Mouse (Mus musculus): ENCODE data around the gene Ncbp3. TPM values are rescaled to one million over a fixed set of nuclear protein-coding genes. Genes with fewer than 3 reads are reported as not detected.
A peak's percentile ranks its signal among the peaks of the same experiment; 100 is the strongest.

Ncbp3 gene
- total RNA-seq, 1 experiment from 2014 or later: 14.4 TPM

GRCm38 (mm10) chr11:73076295-73076694 lies 28.7 kb downstream of the Ncbp3 start:
- no peak for ATAC-seq (replicated peaks in 1 of 2; ENCODE audit: insufficient read depth in 1 of 2, low FRiP score in 2 of 2, low TSS enrichment in 1 of 2, low read depth in 1 of 2, poor library complexity in 2 of 2, severe bottlenecking in 2 of 2)

- no peak for ATAC-seq (replicated peaks in 1 of 2; ENCODE audit: insufficient read depth in 1 of 2, low FRiP score in 2 of 2, low TSS enrichment in 1 of 2, low read depth in 1 of 2, poor library complexity in 2 of 2, severe bottlenecking in 2 of 2)
Measured at GRCm38 (mm10) chr11:73076733-73077132, 29.1 kb downstream of the Ncbp3 start.

DNA sequence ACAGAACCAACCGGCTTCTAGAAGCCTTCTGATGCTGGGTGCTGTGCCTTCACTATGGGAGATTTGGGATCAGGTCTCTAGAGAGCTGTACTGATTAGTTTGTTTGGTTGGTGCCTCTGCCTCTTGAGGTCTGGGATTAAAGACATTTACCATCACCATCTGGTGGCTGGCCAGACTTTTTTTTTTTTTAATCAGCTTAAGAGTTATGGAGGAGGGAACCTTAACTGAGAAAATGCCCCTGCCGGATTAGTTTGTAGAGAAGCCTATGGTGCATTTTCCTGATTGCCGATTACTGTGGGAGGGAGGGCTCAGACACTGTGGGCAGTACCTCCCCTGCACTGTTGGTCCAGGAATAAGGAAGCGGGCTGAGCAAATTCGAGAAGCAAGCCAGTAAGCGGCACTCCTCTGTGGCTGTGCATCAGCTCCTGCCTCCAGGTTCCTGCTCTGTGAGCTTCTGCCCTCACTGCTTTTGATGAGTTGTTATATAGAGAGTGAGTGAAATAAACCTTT lies 29.7 kb downstream of the Ncbp3 start:
- no peak for ATAC-seq (replicated peaks in 1 of 2; ENCODE audit: insufficient read depth in 1 of 2, low FRiP score in 2 of 2, low TSS enrichment in 1 of 2, low read depth in 1 of 2, poor library complexity in 2 of 2, severe bottlenecking in 2 of 2)

DNA sequence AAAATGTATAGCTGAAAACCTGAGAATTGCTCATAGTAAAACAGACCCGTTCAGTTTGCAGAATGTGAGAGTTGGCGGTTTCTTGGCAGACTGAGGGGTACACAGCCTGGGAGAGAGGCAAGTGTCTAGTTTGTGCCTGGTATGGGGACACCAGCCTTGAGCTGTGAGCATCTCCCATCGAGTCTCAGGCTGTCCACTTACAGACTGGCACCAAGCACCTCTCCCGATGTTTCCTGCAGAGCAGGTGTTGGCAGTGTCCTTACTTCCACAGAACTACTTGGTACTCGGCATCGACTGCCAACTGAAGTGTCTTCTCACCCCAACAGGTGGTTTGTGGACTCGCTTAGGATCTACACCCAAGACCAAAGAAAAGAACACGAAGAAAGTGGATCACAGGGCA lies 31.0 kb downstream of the Ncbp3 start:
- ATAC-seq (replicated peaks in 1 of 2; ENCODE audit: insufficient read depth in 1 of 2, low FRiP score in 2 of 2, low TSS enrichment in 1 of 2, low read depth in 1 of 2, poor library complexity in 2 of 2, severe bottlenecking in 2 of 2): no peak

DNA sequence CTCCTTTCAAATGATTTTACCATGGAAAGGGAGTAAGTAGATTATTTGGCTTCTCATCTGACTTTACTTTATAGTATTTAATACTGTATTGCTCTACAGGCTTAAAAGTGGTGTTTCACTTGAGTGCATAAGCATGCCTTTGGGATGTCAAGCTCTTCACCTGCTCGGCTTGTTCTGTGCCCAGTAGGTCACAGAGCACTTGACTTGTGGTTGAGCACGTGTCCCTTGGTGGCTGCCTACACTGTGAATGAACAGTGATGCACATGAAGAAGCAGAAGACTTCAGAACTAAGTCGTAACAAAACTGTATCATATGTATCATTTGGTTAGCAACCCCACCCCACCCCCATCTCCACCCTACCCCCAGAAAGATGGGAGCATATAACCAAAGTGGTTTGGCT lies 32.7 kb downstream of the Ncbp3 start:
- no peak for ATAC-seq (replicated peaks in 1 of 2; ENCODE audit: insufficient read depth in 1 of 2, low FRiP score in 2 of 2, low TSS enrichment in 1 of 2, low read depth in 1 of 2, poor library complexity in 2 of 2, severe bottlenecking in 2 of 2)

DNA sequence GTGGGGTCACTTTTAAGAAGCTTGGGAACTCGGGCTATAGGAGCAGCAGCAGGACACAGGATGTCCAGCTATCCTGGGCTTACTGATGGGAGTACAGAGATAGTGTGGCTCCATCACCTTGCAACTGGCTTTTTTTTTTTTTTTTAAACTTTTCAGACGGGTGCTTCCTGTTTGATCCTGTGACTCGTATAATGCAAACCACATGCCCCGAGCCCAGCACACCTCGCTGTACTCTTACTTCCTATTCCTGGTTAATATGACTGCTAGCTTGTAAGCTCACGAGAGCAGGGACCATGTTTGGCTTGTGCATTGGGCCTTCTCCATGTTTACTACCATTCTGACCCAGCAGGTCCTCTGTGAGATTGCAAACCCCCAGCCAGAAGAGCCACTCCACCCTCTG lies 36.7 kb downstream of the Ncbp3 start:
- peak; percentile 91 to 92 for ATAC-seq (replicated peaks in 1 of 2; ENCODE audit: insufficient read depth in 1 of 2, low FRiP score in 2 of 2, low TSS enrichment in 1 of 2, low read depth in 1 of 2, poor library complexity in 2 of 2, severe bottlenecking in 2 of 2)

GRCm38 (mm10) chr11:73084804-73085231 lies 37.2 kb downstream of the Ncbp3 start:
- ATAC-seq (replicated peaks in 1 of 2; ENCODE audit: insufficient read depth in 1 of 2, low FRiP score in 2 of 2, low TSS enrichment in 1 of 2, low read depth in 1 of 2, poor library complexity in 2 of 2, severe bottlenecking in 2 of 2): no peak

DNA sequence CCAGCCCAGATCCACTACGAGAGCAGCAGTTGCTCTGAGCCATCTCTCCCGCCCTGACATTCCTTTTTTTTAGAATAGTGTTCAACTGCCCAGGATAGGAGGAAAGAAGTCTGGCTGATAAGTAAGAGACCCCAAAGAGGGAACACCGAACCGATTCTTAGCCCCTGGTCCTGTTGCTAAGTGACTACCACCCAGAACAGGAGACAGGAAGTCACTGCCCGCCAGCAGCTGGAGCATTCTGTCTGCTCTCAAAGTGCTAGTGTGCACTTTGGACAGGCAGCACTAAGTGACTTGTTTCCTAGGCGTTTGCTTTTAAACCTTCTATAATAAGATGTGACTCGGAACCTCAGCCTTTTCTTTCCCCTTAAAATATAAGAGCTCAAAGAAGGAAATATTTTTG lies 37.8 kb downstream of the Ncbp3 start:
- 0 out of 4 replicates have a peak, but pooled peaks of 1 of the 2 experiments have one; percentile 30 for ATAC-seq (replicated peaks in 1 of 2; ENCODE audit: insufficient read depth in 1 of 2, low FRiP score in 2 of 2, low TSS enrichment in 1 of 2, low read depth in 1 of 2, poor library complexity in 2 of 2, severe bottlenecking in 2 of 2)

DNA sequence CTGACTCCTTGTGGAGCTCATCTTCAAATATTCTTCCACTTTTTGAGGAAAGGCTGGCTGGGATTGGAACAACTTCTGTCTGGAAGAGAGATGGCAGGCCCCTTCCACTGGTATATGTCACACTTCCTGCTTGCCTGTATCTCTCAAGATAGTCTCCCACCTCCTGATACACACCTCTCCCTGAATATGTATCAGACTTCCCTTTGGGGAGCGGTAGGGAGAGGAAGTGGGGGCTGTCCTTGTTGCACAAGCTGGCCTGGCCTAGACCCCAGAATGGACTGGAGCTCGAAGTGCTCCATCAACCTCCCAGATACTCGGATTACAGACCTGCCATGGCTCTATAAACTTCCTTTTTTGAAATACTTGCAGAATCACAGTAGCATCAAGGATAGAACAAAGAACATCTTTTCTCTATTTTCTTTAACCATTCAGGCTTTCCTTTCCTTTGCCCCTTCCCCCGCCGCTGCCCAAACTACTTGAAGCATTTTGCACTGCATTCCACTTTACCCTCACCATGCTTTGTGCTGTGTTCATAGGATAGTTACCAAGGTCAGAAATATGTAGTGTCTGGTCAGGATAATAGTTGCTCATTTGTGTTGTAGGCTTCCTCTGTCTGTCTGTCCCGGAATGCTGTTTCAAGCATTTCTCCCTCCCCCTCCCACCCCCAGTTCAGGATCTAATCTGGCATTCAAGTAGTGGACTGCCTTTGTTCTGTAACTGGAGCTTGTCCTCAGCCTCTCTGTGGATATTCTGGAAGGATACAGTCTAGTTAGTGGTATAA lies 40.3 kb downstream of the Ncbp3 start:
- no peak for ATAC-seq (replicated peaks in 1 of 2; ENCODE audit: insufficient read depth in 1 of 2, low FRiP score in 2 of 2, low TSS enrichment in 1 of 2, low read depth in 1 of 2, poor library complexity in 2 of 2, severe bottlenecking in 2 of 2)

DNA sequence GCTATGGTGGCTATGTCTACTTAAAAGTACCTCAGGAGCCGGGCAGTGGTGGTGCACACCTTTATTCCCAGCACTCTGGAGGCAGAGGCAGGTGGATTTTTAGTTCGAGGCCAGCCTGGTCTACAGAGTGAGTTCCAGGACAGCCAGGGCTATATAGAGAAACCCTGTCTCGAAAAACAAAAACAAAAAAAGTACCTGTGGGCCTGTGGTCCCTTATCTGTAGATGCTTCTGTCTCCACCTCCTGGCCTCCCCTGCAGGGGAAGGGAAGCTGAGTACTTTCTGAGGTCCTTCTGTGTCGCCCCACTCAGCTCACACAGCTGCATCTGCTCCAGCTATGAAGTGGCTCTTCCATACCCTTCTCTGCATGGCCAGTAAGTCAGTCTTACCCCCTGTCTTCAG lies 42.7 kb downstream of the Ncbp3 start, which contains the start of gene Itgae:
Itgae (plus strand) TSS at position 301 of the 400 bp plus-strand sequence.
- no peak for ATAC-seq (replicated peaks in 1 of 2; ENCODE audit: insufficient read depth in 1 of 2, low FRiP score in 2 of 2, low TSS enrichment in 1 of 2, low read depth in 1 of 2, poor library complexity in 2 of 2, severe bottlenecking in 2 of 2)

DNA sequence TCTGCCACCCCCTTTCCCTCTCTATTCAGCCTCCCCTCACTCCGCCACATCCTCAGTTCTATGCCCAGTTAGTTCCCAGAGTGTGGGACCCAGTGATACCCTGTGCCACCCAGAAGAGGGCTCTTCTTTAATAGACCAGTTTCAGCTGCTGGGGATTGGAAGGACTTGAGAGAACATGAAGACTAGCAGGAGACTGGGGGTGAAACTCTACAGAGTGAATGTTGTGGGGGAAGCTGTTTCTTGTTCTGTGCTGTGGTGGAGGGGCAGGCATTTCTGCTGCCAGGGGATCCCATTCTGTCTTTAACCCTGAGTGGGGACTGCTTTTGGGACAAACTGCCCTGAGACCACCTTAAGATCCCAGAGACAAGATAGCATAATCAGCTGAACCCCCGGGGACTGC lies 43.2 kb downstream of the Ncbp3 start:
- no peak for ATAC-seq (replicated peaks in 1 of 2; ENCODE audit: insufficient read depth in 1 of 2, low FRiP score in 2 of 2, low TSS enrichment in 1 of 2, low read depth in 1 of 2, poor library complexity in 2 of 2, severe bottlenecking in 2 of 2)

DNA sequence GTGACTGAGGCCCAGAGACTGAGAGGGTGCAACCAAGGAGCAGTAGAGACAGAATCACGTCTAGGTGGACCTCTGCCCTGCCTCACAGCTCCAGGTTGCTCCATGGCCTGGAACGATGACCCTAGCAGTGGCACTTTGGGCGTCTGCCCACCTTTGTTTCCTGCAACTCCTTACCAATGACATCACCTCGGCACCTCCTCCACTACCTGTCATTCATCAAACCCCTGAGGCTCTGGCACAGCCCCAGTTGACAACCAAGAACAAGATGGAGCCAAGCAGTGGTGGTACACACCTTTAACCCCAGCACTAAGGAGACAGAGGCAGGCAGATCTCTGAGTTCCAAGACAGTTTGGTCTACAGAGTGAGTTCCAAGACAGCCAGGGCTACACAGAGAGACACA lies 44.5 kb downstream of the Ncbp3 start:
- no peak for ATAC-seq (replicated peaks in 1 of 2; ENCODE audit: insufficient read depth in 1 of 2, low FRiP score in 2 of 2, low TSS enrichment in 1 of 2, low read depth in 1 of 2, poor library complexity in 2 of 2, severe bottlenecking in 2 of 2)

DNA sequence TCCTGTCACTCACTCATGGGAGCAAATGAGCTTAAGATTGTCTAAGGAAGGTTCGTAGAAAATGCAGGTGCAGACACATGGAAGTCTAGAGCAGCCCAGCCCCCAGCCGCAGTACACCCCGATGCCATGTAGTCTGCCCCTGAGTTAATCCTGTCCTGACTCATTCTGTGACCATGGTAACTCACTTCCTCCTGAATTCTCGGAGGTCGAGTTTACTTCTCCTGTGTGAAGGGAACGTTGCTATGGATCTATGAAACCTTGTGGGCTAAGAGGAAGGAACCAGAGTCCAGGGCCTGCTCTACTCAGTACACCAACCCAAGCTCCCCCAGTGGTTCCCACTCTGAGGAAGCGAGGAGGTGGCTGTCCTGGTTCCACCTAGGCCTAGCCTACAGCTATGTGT lies 45.3 kb downstream of the Ncbp3 start:
- peak; percentile 71 to 72 for ATAC-seq (replicated peaks in 1 of 2; ENCODE audit: insufficient read depth in 1 of 2, low FRiP score in 2 of 2, low TSS enrichment in 1 of 2, low read depth in 1 of 2, poor library complexity in 2 of 2, severe bottlenecking in 2 of 2)

- peak in 1 of 2 experiments; percentile 44; a peak in 1 of 4 replicates for ATAC-seq (replicated peaks in 1 of 2; ENCODE audit: insufficient read depth in 1 of 2, low FRiP score in 2 of 2, low TSS enrichment in 1 of 2, low read depth in 1 of 2, poor library complexity in 2 of 2, severe bottlenecking in 2 of 2)
Measured at GRCm38 (mm10) chr11:73094231-73094995, 46.8 kb downstream of the Ncbp3 start.

GRCm38 (mm10) chr11:73098860-73099259 lies 51.3 kb downstream of the Ncbp3 start:
- no peak for ATAC-seq (replicated peaks in 1 of 2; ENCODE audit: insufficient read depth in 1 of 2, low FRiP score in 2 of 2, low TSS enrichment in 1 of 2, low read depth in 1 of 2, poor library complexity in 2 of 2, severe bottlenecking in 2 of 2)

- ATAC-seq (replicated peaks in 1 of 2; ENCODE audit: insufficient read depth in 1 of 2, low FRiP score in 2 of 2, low TSS enrichment in 1 of 2, low read depth in 1 of 2, poor library complexity in 2 of 2, severe bottlenecking in 2 of 2): no peak
Measured at GRCm38 (mm10) chr11:73099976-73100750, 52.6 kb downstream of the Ncbp3 start.

DNA sequence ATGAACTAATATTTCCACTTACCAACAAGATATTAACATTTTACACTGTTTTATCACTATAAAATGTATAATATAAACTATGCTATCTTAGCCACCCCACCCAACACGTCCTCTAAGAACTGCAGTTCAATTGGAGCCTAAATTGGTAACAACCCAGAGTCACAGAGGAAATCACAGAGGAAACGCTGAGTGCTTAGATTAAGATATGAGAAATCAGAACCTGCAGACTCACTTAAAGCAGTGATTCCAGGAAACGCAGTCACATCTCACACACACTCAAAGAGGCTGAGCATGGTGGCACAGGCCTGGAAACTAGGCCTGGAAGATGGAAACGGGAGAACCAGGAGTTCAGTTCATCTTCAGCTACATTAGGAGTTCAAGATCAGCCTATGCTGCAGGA lies 53.7 kb downstream of the Ncbp3 start:
- ATAC-seq (replicated peaks in 1 of 2; ENCODE audit: insufficient read depth in 1 of 2, low FRiP score in 2 of 2, low TSS enrichment in 1 of 2, low read depth in 1 of 2, poor library complexity in 2 of 2, severe bottlenecking in 2 of 2): no peak

DNA sequence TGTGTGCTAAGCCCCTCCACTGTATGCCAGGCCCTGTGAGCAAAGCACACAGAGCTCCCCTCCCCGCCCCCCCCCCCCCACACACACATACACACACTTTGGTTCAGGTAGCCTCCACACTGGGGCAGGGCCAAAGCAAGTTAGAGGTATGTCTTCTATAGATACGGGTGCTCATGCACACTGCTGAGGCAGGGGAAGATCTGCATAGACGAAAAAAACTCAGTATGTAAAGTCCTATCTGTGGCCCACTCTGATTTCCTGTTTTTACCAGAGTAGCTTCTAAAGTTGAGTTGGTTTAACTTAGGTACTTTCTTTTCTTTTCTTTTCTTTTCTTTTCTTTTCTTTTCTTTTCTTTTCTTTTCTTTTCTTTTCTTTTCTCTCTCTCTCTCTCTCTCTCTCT lies 57.7 kb downstream of the Ncbp3 start:
- no peak for ATAC-seq (replicated peaks in 1 of 2; ENCODE audit: insufficient read depth in 1 of 2, low FRiP score in 2 of 2, low TSS enrichment in 1 of 2, low read depth in 1 of 2, poor library complexity in 2 of 2, severe bottlenecking in 2 of 2)
